Mouse (Mus musculus): ENCODE measurements at regions not wholly inside any gene's neighbourhood (a gene's known extent, or its start where the extent isn't known, plus 50 kb on each side); places are given as distances from the start of the nearest gene placed in this dataset.

- no peak for ATAC-seq (ENCODE audit: extremely low read depth, insufficient number of reproducible peaks, low FRiP score, poor library complexity, severe bottlenecking)
Measured at GRCm38 (mm10) chr14:76810041-76810440, 226.5 kb upstream of the Ccdc122 start.

- no peak for ATAC-seq (ENCODE audit: extremely low read depth, insufficient number of reproducible peaks, low FRiP score, poor library complexity, severe bottlenecking)
Measured at GRCm38 (mm10) chr14:76809411-76809810, 227.2 kb upstream of the Ccdc122 start.

GRCm38 (mm10) chr14:76805151-76805785, 231.3 kb upstream of the Ccdc122 start:
- ATAC-seq (ENCODE audit: extremely low read depth, insufficient number of reproducible peaks, low FRiP score, poor library complexity, severe bottlenecking): no peak

- ATAC-seq (ENCODE audit: extremely low read depth, insufficient number of reproducible peaks, low FRiP score, poor library complexity, severe bottlenecking): no peak
Measured at GRCm38 (mm10) chr14:76804447-76805150, 232.0 kb upstream of the Ccdc122 start.

- ATAC-seq (ENCODE audit: extremely low read depth, insufficient number of reproducible peaks, low FRiP score, poor library complexity, severe bottlenecking): no peak
Measured at GRCm38 (mm10) chr14:76800181-76800580, 236.4 kb upstream of the Ccdc122 start.

GRCm38 (mm10) chr14:76799741-76800140, 236.8 kb upstream of the Ccdc122 start:
- ATAC-seq (ENCODE audit: extremely low read depth, insufficient number of reproducible peaks, low FRiP score, poor library complexity, severe bottlenecking): no peak

GRCm38 (mm10) chr14:76798925-76799428, 237.6 kb upstream of the Ccdc122 start:
- ATAC-seq (ENCODE audit: extremely low read depth, insufficient number of reproducible peaks, low FRiP score, poor library complexity, severe bottlenecking): no peak

GRCm38 (mm10) chr14:76798488-76798887, 238.1 kb upstream of the Ccdc122 start:
- no peak for ATAC-seq (ENCODE audit: extremely low read depth, insufficient number of reproducible peaks, low FRiP score, poor library complexity, severe bottlenecking)

GRCm38 (mm10) chr14:76797518-76797917, 239.1 kb upstream of the Ccdc122 start:
- no peak for ATAC-seq (ENCODE audit: extremely low read depth, insufficient number of reproducible peaks, low FRiP score, poor library complexity, severe bottlenecking)

- ATAC-seq (ENCODE audit: extremely low read depth, insufficient number of reproducible peaks, low FRiP score, poor library complexity, severe bottlenecking): no peak
Measured at GRCm38 (mm10) chr14:76791811-76792571, 235.3 kb upstream of the Serp2 start.

- ATAC-seq (ENCODE audit: extremely low read depth, insufficient number of reproducible peaks, low FRiP score, poor library complexity, severe bottlenecking): no peak
Measured at GRCm38 (mm10) chr14:76789376-76789775, 232.7 kb upstream of the Serp2 start.

- no peak for ATAC-seq (ENCODE audit: extremely low read depth, insufficient number of reproducible peaks, low FRiP score, poor library complexity, severe bottlenecking)
Measured at GRCm38 (mm10) chr14:76787601-76788000, 230.9 kb upstream of the Serp2 start.

GRCm38 (mm10) chr14:76786214-76786613, 229.5 kb upstream of the Serp2 start:
- ATAC-seq (ENCODE audit: extremely low read depth, insufficient number of reproducible peaks, low FRiP score, poor library complexity, severe bottlenecking): no peak

GRCm38 (mm10) chr14:76781524-76781880, 224.8 kb upstream of the Serp2 start:
- ATAC-seq (ENCODE audit: extremely low read depth, insufficient number of reproducible peaks, low FRiP score, poor library complexity, severe bottlenecking): peak; percentile 31; the same call in 1 of the 2 replicates

- no peak for ATAC-seq (ENCODE audit: extremely low read depth, insufficient number of reproducible peaks, low FRiP score, poor library complexity, severe bottlenecking)
Measured at GRCm38 (mm10) chr14:76780572-76781523, 224.2 kb upstream of the Serp2 start.

- no peak for ATAC-seq (ENCODE audit: extremely low read depth, insufficient number of reproducible peaks, low FRiP score, poor library complexity, severe bottlenecking)
Measured at GRCm38 (mm10) chr14:76778541-76779399, 222.1 kb upstream of the Serp2 start.

- no peak for ATAC-seq (ENCODE audit: extremely low read depth, insufficient number of reproducible peaks, low FRiP score, poor library complexity, severe bottlenecking)
Measured at GRCm38 (mm10) chr14:76775387-76775924, 218.8 kb upstream of the Serp2 start.
